Mouse (Mus musculus): ENCODE measurements at regions not wholly inside any gene's neighbourhood (a gene's known extent, or its start where the extent isn't known, plus 50 kb on each side); places are given as distances from the start of the nearest gene placed in this dataset.
"Not testable (repeated sequence)": the region's sequence is repeated elsewhere in the genome, so short reads cannot be mapped to it uniquely, and the experiment has no call there.

- not testable (repeated sequence) for TF ChIP-seq CTCF, EP300 (IDR thresholded peaks at IDR 0.05; ENCODE audit: low read depth)
These were observed 264.1 kb downstream of the Grxcr1 start for GRCm38 (mm10) chr5:68295774-68296173.

Measured in liver, embryonic 14.5 days (tissue).